Mouse (Mus musculus): ENCODE measurements around the gene Ace2. TPM values are rescaled to one million over a fixed set of nuclear protein-coding genes. Genes with fewer than 3 reads are reported as not detected.

Gene Ace2
- total and polyA plus RNA-seq, 3 experiments: 0.08 TPM; not detected in 2

GRCm38 (mm10) chrX:164102656-164103055 is 36.5 kb upstream of the Ace2 start:
- H3K4me3 ChIP-seq (replicated peaks in 1 of 3; ENCODE audit: low read depth in 2 of 3, low read length in 2 of 3, poor library complexity in 1 of 3): no peak overlapping the region
- H3K79me2 ChIP-seq (replicated peaks; ENCODE audit: control insufficient read depth, extremely low read depth, insufficient read depth, poor library complexity, severe bottlenecking): no peaks in the 10 kb centered on the region
- DNase-seq (ENCODE audit: extremely low read depth): no peak
- dilution Hi-C loops (cut with MboI; ENCODE audit: extremely low pct_ligation_motif_present, extremely low pct_unique_long_range_greater_than_20kb, low sequenced_read_pairs): no loop called here
- no peak overlapping the region for H3K4me2 ChIP-seq (ENCODE audit: insufficient read depth, low read depth, poor library complexity, severe bottlenecking)
- H3K36me3 ChIP-seq (replicated peaks in 1 of 2; ENCODE audit: control insufficient read depth in 1 of 2, insufficient read depth in 1 of 2, low read length in 1 of 2): no peaks in the 10 kb centered on the region
- H3K4me1 ChIP-seq (ENCODE audit: control insufficient read depth in 1 of 2, insufficient read depth in 2 of 2): no peaks in the 10 kb centered on the region
- H3K9me3 ChIP-seq (replicated peaks; ENCODE audit: low read length): no peaks in the 10 kb centered on the region
- no peak overlapping the region for H3K9ac ChIP-seq (ENCODE audit: insufficient read depth, low read depth)
- no peak overlapping the region for H3K27ac ChIP-seq (ENCODE audit: insufficient read depth, low read depth)
- in situ Hi-C loops (cut with MboI; ENCODE audit: low pct_ligation_motif_present, low pct_unique_long_range_greater_than_20kb, low sequenced_read_pairs): no loop called here
- H3K27me3 ChIP-seq (replicated peaks): no peaks in the 10 kb centered on the region
- no peak for TF ChIP-seq EP300 (IDR thresholded peaks at IDR 0.05; ENCODE audit: low read length)
- no peak for TF ChIP-seq USF2 (conservative IDR thresholded peaks at IDR 0.05; ENCODE audit: low read depth, low read length)
- TF ChIP-seq MAX (IDR thresholded peaks at IDR 0.05; ENCODE audit: low read length): no peak
- no peak for TF ChIP-seq BHLHE40 (IDR thresholded peaks at IDR 0.05; ENCODE audit: low read depth, low read length)
- no peak for TF ChIP-seq POLR2AphosphoS2 (IDR thresholded peaks at IDR 0.05; ENCODE audit: low read depth, low read length)
- no peak for TF ChIP-seq TCF12 (IDR thresholded peaks at IDR 0.05; ENCODE audit: low read depth, low read length)
- no peak for TF ChIP-seq SMC3 (IDR thresholded peaks at IDR 0.05; ENCODE audit: low read depth, low read length)
- TF ChIP-seq MYC (IDR thresholded peaks at IDR 0.05; ENCODE audit: low read depth, low read length): no peak
- TF ChIP-seq POLR2A (IDR thresholded peaks at IDR 0.05; ENCODE audit: low read depth, low read length): no peak
- no peak for TF ChIP-seq CTCF (conservative IDR thresholded peaks at IDR 0.05 in 1 of 2, IDR thresholded peaks at IDR 0.05 in 1 of 2; ENCODE audit: low read depth in 2 of 2, low read length in 2 of 2)
- no peak for TF ChIP-seq MAFK (IDR thresholded peaks at IDR 0.05; ENCODE audit: insufficient replicate concordance, low read length)
- TF ChIP-seq RAD21 (IDR thresholded peaks at IDR 0.05; ENCODE audit: low read depth, low read length): no peak
- no peak for TF ChIP-seq MXI1 (IDR thresholded peaks at IDR 0.05; ENCODE audit: low read depth, low read length)
- no peak for TF ChIP-seq ZKSCAN1 (IDR thresholded peaks at IDR 0.05; ENCODE audit: borderline replicate concordance, low read depth, low read length)
- no peak for TF ChIP-seq IRF4 (IDR thresholded peaks at IDR 0.05; ENCODE audit: low read depth, low read length)
- TF ChIP-seq UBTF (IDR thresholded peaks at IDR 0.05; ENCODE audit: low read depth, low read length): no peak
- TF ChIP-seq ZC3H11A (IDR thresholded peaks at IDR 0.05; ENCODE audit: low read depth, low read length): no peak

- Histone ChIP-seq H3K27me3 (replicated peaks) (no peaks in the 10 kb centered on the region), H3K27ac (ENCODE audit: insufficient read depth, low read depth) (no peak overlapping the region), H3K9ac (ENCODE audit: insufficient read depth, low read depth) (no peak overlapping the region), H3K4me1 (ENCODE audit: control insufficient read depth in 1 of 2, insufficient read depth in 2 of 2) (no peaks in the 10 kb centered on the region), H3K4me3 (replicated peaks in 1 of 3; ENCODE audit: low read depth in 2 of 3, low read length in 2 of 3, poor library complexity in 1 of 3) (no peak overlapping the region), H3K9me3 (replicated peaks; ENCODE audit: low read length) (no peaks in the 10 kb centered on the region), H3K79me2 (replicated peaks; ENCODE audit: control insufficient read depth, extremely low read depth, insufficient read depth, poor library complexity, severe bottlenecking) (no peaks in the 10 kb centered on the region), H3K4me2 (ENCODE audit: insufficient read depth, low read depth, poor library complexity, severe bottlenecking) (no peak overlapping the region), H3K36me3 (replicated peaks in 1 of 2; ENCODE audit: control insufficient read depth in 1 of 2, insufficient read depth in 1 of 2, low read length in 1 of 2) (no peaks in the 10 kb centered on the region)
- TF ChIP-seq HCFC1 (IDR thresholded peaks at IDR 0.05; ENCODE audit: low read depth, low read length) (no peak), CTCF (conservative IDR thresholded peaks at IDR 0.05 in 1 of 2, IDR thresholded peaks at IDR 0.05 in 1 of 2; ENCODE audit: low read depth in 2 of 2, low read length in 2 of 2) (no peak), POLR2A (IDR thresholded peaks at IDR 0.05; ENCODE audit: low read depth, low read length) (no peak), RCOR1 (conservative IDR thresholded peaks at IDR 0.05; ENCODE audit: low read depth, low read length) (no peak), CHD2 (IDR thresholded peaks at IDR 0.05; ENCODE audit: low read length) (no peak), TBP (conservative IDR thresholded peaks at IDR 0.05; ENCODE audit: low read depth, low read length) (no peak), MAZ (IDR thresholded peaks at IDR 0.05; ENCODE audit: low read depth, low read length) (no peak), E2F4 (IDR thresholded peaks at IDR 0.05; ENCODE audit: insufficient replicate concordance, low read depth, low read length) (no peak)
- dilution Hi-C loops (cut with MboI; ENCODE audit: extremely low pct_ligation_motif_present, extremely low pct_unique_long_range_greater_than_20kb, low sequenced_read_pairs): no loop called here
- in situ Hi-C loops (cut with MboI; ENCODE audit: low pct_ligation_motif_present, low pct_unique_long_range_greater_than_20kb, low sequenced_read_pairs): no loop called here
- DNase-seq (ENCODE audit: extremely low read depth): no peak
Measured at GRCm38 (mm10) chrX:164111146-164111545, 28.0 kb upstream of the Ace2 start.
